Mouse (Mus musculus) effector memory CD4-positive, alpha-beta T cell, adult 7 months (primary cell): ENCODE results near the gene Pum2. TPM values are rescaled to one million over a fixed set of nuclear protein-coding genes. Genes with fewer than 3 reads are reported as not detected.

Experiments used
- polyA plus RNA-seq: library from polyadenylated mRNA; unstranded; fragments of 100-300 nt; shearing (Covaris generic); gene quantifications from one replicate; pipeline ENCODE4 v1.2.1, GENCODE M21; 2017

The Pum2 gene
- 7.0 TPM for polyA plus RNA-seq

GRCm38 (mm10) chr12:8673974-8674306 is at the start of gene Pum2:
Pum2 (plus strand) TSS chr12:8674134.

GRCm38 (mm10) chr12:8770946-8771843 is 97.3 kb downstream of the Pum2 start, which contains the start of gene Sdc1:
Sdc1 (plus strand) TSS chr12:8771323.

Other genes starting within 250 kb of the Pum2 start
- 21.9 TPM for gene Rhob, start 174.1 kb upstream of the Pum2 start, polyA plus RNA-seq
- not detected for gene Slc7a15, start 75.1 kb upstream of the Pum2 start, polyA plus RNA-seq
- 0.61 TPM for gene Sdc1, start 97.2 kb downstream of the Pum2 start, polyA plus RNA-seq
- gene Laptm4a, start 247.5 kb downstream of the Pum2 start, polyA plus RNA-seq, result 132 TPM